Mouse (Mus musculus): ENCODE measurements around the gene Afap1. TPM values are rescaled to one million over a fixed set of nuclear protein-coding genes. Genes with fewer than 3 reads are reported as not detected.

Gene Afap1
- total and polyA plus RNA-seq, 3 experiments: 0.03 to 0.04 TPM; not detected in 1

GRCm38 (mm10) chr5:35873382-35873781 lies 19.7 kb upstream of the Afap1 start:
- H3K4me1 ChIP-seq (ENCODE audit: control insufficient read depth in 1 of 2, insufficient read depth in 2 of 2, low read length in 2 of 2): no peaks in the 10 kb centered on the region
- H3K27me3 ChIP-seq (ENCODE audit: control insufficient read depth in 1 of 2, insufficient read depth in 2 of 2, low read length in 2 of 2): no peaks in the 10 kb centered on the region

GRCm38 (mm10) chr5:35876236-35876635 lies 16.9 kb upstream of the Afap1 start:
- TF ChIP-seq E2F4 (IDR thresholded peaks at IDR 0.05; ENCODE audit: borderline replicate concordance, low read depth, low read length): no peak
- TF ChIP-seq MYC (IDR thresholded peaks at IDR 0.05; ENCODE audit: low read depth, low read length): no peak
- no peak for TF ChIP-seq CHD2 (IDR thresholded peaks at IDR 0.05; ENCODE audit: low read length)
- no peak for TF ChIP-seq ZMIZ1 (IDR thresholded peaks at IDR 0.05; ENCODE audit: low read depth, low read length)
- no peak for TF ChIP-seq HCFC1 (IDR thresholded peaks at IDR 0.05; ENCODE audit: low read depth, low read length)
- TF ChIP-seq ELF1 (IDR thresholded peaks at IDR 0.05; ENCODE audit: low read depth, low read length): no peak
- TF ChIP-seq POLR2AphosphoS5 (IDR thresholded peaks at IDR 0.05; ENCODE audit: borderline replicate concordance, low read depth, low read length): no peak
- no peak for TF ChIP-seq POLR2A (IDR thresholded peaks at IDR 0.05; ENCODE audit: control insufficient read depth in 1 of 2, insufficient read depth in 1 of 2, low read depth in 1 of 2, low read length in 2 of 2, poor library complexity in 1 of 2)
- TF ChIP-seq MYB (IDR thresholded peaks at IDR 0.05; ENCODE audit: low read depth, low read length): no peak
- TF ChIP-seq GATA1 (IDR thresholded peaks at IDR 0.05; ENCODE audit: low read depth, low read length): no peak
- TF ChIP-seq MAFK (IDR thresholded peaks at IDR 0.05; ENCODE audit: borderline replicate concordance, low read depth, low read length): no peak
- no peak for TF ChIP-seq BHLHE40 (IDR thresholded peaks at IDR 0.05; ENCODE audit: borderline replicate concordance, low read depth, low read length)
- TF ChIP-seq GABPA (IDR thresholded peaks at IDR 0.05; ENCODE audit: low read depth, low read length): no peak
- TF ChIP-seq POLR2AphosphoS2 (IDR thresholded peaks at IDR 0.05; ENCODE audit: low read length): no peak
- Histone ChIP-seq H3K4me1 (ENCODE audit: control insufficient read depth in 1 of 2, insufficient read depth in 2 of 2, low read length in 2 of 2) (no peaks in the 10 kb centered on the region), H3K9ac (ENCODE audit: control insufficient read depth, low read depth, low read length, poor library complexity, severe bottlenecking) (no peak overlapping the region), H3K27me3 (ENCODE audit: control insufficient read depth in 1 of 2, insufficient read depth in 2 of 2, low read length in 2 of 2) (no peaks in the 10 kb centered on the region), H3K79me2 (ENCODE audit: control insufficient read depth, insufficient read depth, low read length, poor library complexity) (no peaks in the 10 kb centered on the region), H3K4me3 (ENCODE audit: control insufficient read depth in 1 of 2, insufficient read depth in 1 of 2, low read depth in 2 of 2, low read length in 2 of 2) (no peak overlapping the region), H3K27ac (ENCODE audit: control insufficient read depth, low read depth, low read length) (no peak overlapping the region), H3K9me3 (replicated peaks; ENCODE audit: insufficient read depth, low read length) (no peaks in the 10 kb centered on the region), H3K36me3 (ENCODE audit: control insufficient read depth in 1 of 2, insufficient read depth in 2 of 2, low read length in 2 of 2) (no peaks in the 10 kb centered on the region)
- no peak for DNase-seq (ENCODE audit: low read depth, low spot score)

More at GRCm38 (mm10) chr5:35873382-35873781, 19.7 kb upstream of the Afap1 start:
- H3K79me2 ChIP-seq (ENCODE audit: control insufficient read depth, insufficient read depth, low read length, poor library complexity): no peaks in the 10 kb centered on the region
- no peak for TF ChIP-seq SMC3 (IDR thresholded peaks at IDR 0.05; ENCODE audit: low read depth, low read length)
- TF ChIP-seq MYC (IDR thresholded peaks at IDR 0.05; ENCODE audit: low read depth, low read length): no peak
- TF ChIP-seq MXI1 (IDR thresholded peaks at IDR 0.05; ENCODE audit: low read depth, low read length): no peak
- TF ChIP-seq TAL1 (IDR thresholded peaks at IDR 0.05; ENCODE audit: low read length): no peak
- no peak for TF ChIP-seq RCOR1 (IDR thresholded peaks at IDR 0.05; ENCODE audit: low read depth, low read length)
- no peak for TF ChIP-seq CHD2 (IDR thresholded peaks at IDR 0.05; ENCODE audit: low read length)
- no peak for TF ChIP-seq MEF2A (IDR thresholded peaks at IDR 0.05; ENCODE audit: extremely low read depth, insufficient replicate concordance, low read depth, low read length, poor library complexity, severe bottlenecking)
- TF ChIP-seq NRF1 (IDR thresholded peaks at IDR 0.05; ENCODE audit: insufficient read depth, low read depth, low read length, poor library complexity, severe bottlenecking): no peak
- no peak for TF ChIP-seq MAZ (IDR thresholded peaks at IDR 0.05; ENCODE audit: low read depth, low read length)
- TF ChIP-seq NELFE (IDR thresholded peaks at IDR 0.05; ENCODE audit: low read depth, low read length): no peak
- TF ChIP-seq ETS1 (IDR thresholded peaks at IDR 0.05; ENCODE audit: low read depth, low read length): no peak
- TF ChIP-seq KAT2A (conservative IDR thresholded peaks at IDR 0.05; ENCODE audit: low read depth, low read length): no peak
- no peak overlapping the region for H3K9ac ChIP-seq (ENCODE audit: control insufficient read depth, low read depth, low read length, poor library complexity, severe bottlenecking)
- no peak overlapping the region for H3K4me3 ChIP-seq (ENCODE audit: control insufficient read depth in 1 of 2, insufficient read depth in 1 of 2, low read depth in 2 of 2, low read length in 2 of 2)
- DNase-seq (ENCODE audit: low read depth, low spot score): no peak
- H3K27ac ChIP-seq (ENCODE audit: control insufficient read depth, low read depth, low read length): no peak overlapping the region
- H3K36me3 ChIP-seq (ENCODE audit: control insufficient read depth in 1 of 2, insufficient read depth in 2 of 2, low read length in 2 of 2): no peaks in the 10 kb centered on the region
- H3K9me3 ChIP-seq (replicated peaks; ENCODE audit: insufficient read depth, low read length): no peaks in the 10 kb centered on the region
